Mouse (Mus musculus): ENCODE results near the gene Hdhd5. TPM values are rescaled to one million over a fixed set of nuclear protein-coding genes. Genes with fewer than 3 reads are reported as not detected.

Hdhd5 gene
- polyA plus RNA-seq, 1 experiment from 2014 or later, result 15.2 TPM

GRCm38 (mm10) chr6:120541386-120541785 lies 10.3 kb upstream of the Hdhd5 start:
- Histone ChIP-seq H3K4me1 (ENCODE audit: control insufficient read depth, insufficient read depth, low read length) (no peaks in the 10 kb centered on the region), H3K27ac (ENCODE audit: low read depth, low read length) (no peak overlapping the region), H3K36me3 (ENCODE audit: control insufficient read depth, insufficient read depth, low read length) (no peaks in the 10 kb centered on the region), H3K9ac (ENCODE audit: low read depth, low read length) (no peak overlapping the region), H3K27me3 (ENCODE audit: control insufficient read depth, insufficient read depth, low read length) (no peaks in the 10 kb centered on the region), H3K4me3 (ENCODE audit: low read length) (no peak overlapping the region), H3K9me3 (ENCODE audit: control insufficient read depth, low read length) (no peaks in the 10 kb centered on the region), H3K4me2 (replicated peaks; ENCODE audit: low read depth, low read length) (no peak overlapping the region)
- WGBS, result 27% methylated on average over 2 of the region's 2 CpGs
- no peak for ATAC-seq (ENCODE audit: low FRiP score, low TSS enrichment)

GRCm38 (mm10) chr6:120539781-120540231 lies 8.7 kb upstream of the Hdhd5 start:
- Histone ChIP-seq H3K4me3 (ENCODE audit: low read length) (no peak overlapping the region), H3K27me3 (ENCODE audit: control insufficient read depth, insufficient read depth, low read length) (no peaks in the 10 kb centered on the region), H3K9ac (ENCODE audit: low read depth, low read length) (no peak overlapping the region), H3K9me3 (ENCODE audit: control insufficient read depth, low read length) (no peaks in the 10 kb centered on the region), H3K27ac (ENCODE audit: low read depth, low read length) (no peak overlapping the region), H3K36me3 (ENCODE audit: control insufficient read depth, insufficient read depth, low read length) (no peaks in the 10 kb centered on the region), H3K4me1 (ENCODE audit: control insufficient read depth, insufficient read depth, low read length) (no peaks in the 10 kb centered on the region), H3K4me2 (replicated peaks; ENCODE audit: low read depth, low read length) (no peak overlapping the region)
- WGBS, result 27% methylated on average over 10 of the region's 10 CpGs
- ATAC-seq (ENCODE audit: low FRiP score, low TSS enrichment), result peak; percentile 7; the same call in 1 of the 2 replicates

GRCm38 (mm10) chr6:120539132-120539759 lies 8.1 kb upstream of the Hdhd5 start:
- Histone ChIP-seq H3K27ac (ENCODE audit: low read depth, low read length) (peak overlapping the region; percentile 8; the same call in 1 of the 2 replicates), H3K4me1 (ENCODE audit: control insufficient read depth, insufficient read depth, low read length) (no peaks in the 10 kb centered on the region), H3K36me3 (ENCODE audit: control insufficient read depth, insufficient read depth, low read length) (no peaks in the 10 kb centered on the region), H3K4me2 (replicated peaks; ENCODE audit: low read depth, low read length) (peak overlapping the region; percentile 58), H3K4me3 (ENCODE audit: low read length) (peak overlapping the region; percentile 28), H3K27me3 (ENCODE audit: control insufficient read depth, insufficient read depth, low read length) (no peaks in the 10 kb centered on the region), H3K9me3 (ENCODE audit: control insufficient read depth, low read length) (no peaks in the 10 kb centered on the region), H3K9ac (ENCODE audit: low read depth, low read length) (peak overlapping the region; percentile 46; the same call in 1 of the 2 replicates)
- WGBS, result 2% methylated on average over 16 of the region's 16 CpGs
- peak; percentile 94 for ATAC-seq (ENCODE audit: low FRiP score, low TSS enrichment)

- no peaks in the 10 kb centered on the region for H3K4me1 ChIP-seq (ENCODE audit: control insufficient read depth, insufficient read depth, low read length)
- H3K9me3 ChIP-seq (ENCODE audit: control insufficient read depth, low read length), result no peaks in the 10 kb centered on the region
- no peaks in the 10 kb centered on the region for H3K27me3 ChIP-seq (ENCODE audit: control insufficient read depth, insufficient read depth, low read length)
- 78% methylated on average over 2 of the region's 2 CpGs for WGBS
- H3K27ac ChIP-seq (ENCODE audit: low read depth, low read length), result no peak overlapping the region
- H3K4me3 ChIP-seq (ENCODE audit: low read length), result no peak overlapping the region
- no peak overlapping the region for H3K4me2 ChIP-seq (replicated peaks; ENCODE audit: low read depth, low read length)
- no peak for ATAC-seq (ENCODE audit: low FRiP score, low TSS enrichment)
- no peaks in the 10 kb centered on the region for H3K36me3 ChIP-seq (ENCODE audit: control insufficient read depth, insufficient read depth, low read length)
- H3K9ac ChIP-seq (ENCODE audit: low read depth, low read length), result no peak overlapping the region
These were observed 5.2 kb upstream of the Hdhd5 start for GRCm38 (mm10) chr6:120536337-120536736.

- Histone ChIP-seq H3K27me3 (ENCODE audit: control insufficient read depth, insufficient read depth, low read length) (no peaks in the 10 kb centered on the region), H3K9me3 (ENCODE audit: control insufficient read depth, low read length) (no peaks in the 10 kb centered on the region), H3K4me2 (replicated peaks; ENCODE audit: low read depth, low read length) (no peak overlapping the region), H3K4me3 (ENCODE audit: low read length) (no peak overlapping the region), H3K36me3 (ENCODE audit: control insufficient read depth, insufficient read depth, low read length) (no peaks in the 10 kb centered on the region), H3K9ac (ENCODE audit: low read depth, low read length) (no peak overlapping the region), H3K27ac (ENCODE audit: low read depth, low read length) (no peak overlapping the region), H3K4me1 (ENCODE audit: control insufficient read depth, insufficient read depth, low read length) (peaks cover 9% of the 10 kb centered on the region; the same call in 1 of the 2 replicates)
- ATAC-seq (ENCODE audit: low FRiP score, low TSS enrichment), result no peak
- WGBS, result 74% methylated on average over 1 of the region's 1 CpGs
These were observed 1.5 kb upstream of the Hdhd5 start for GRCm38 (mm10) chr6:120532594-120532993.

- Histone ChIP-seq H3K27me3 (ENCODE audit: control insufficient read depth, insufficient read depth, low read length) (no peaks in the 10 kb centered on the region), H3K36me3 (ENCODE audit: control insufficient read depth, insufficient read depth, low read length) (no peaks in the 10 kb centered on the region), H3K4me1 (ENCODE audit: control insufficient read depth, insufficient read depth, low read length) (peaks cover 9% of the 10 kb centered on the region; the same call in 1 of the 2 replicates), H3K4me3 (ENCODE audit: low read length) (no peak overlapping the region), H3K27ac (ENCODE audit: low read depth, low read length) (no peak overlapping the region), H3K9me3 (ENCODE audit: control insufficient read depth, low read length) (no peaks in the 10 kb centered on the region), H3K4me2 (replicated peaks; ENCODE audit: low read depth, low read length) (no peak overlapping the region), H3K9ac (ENCODE audit: low read depth, low read length) (no peak overlapping the region)
- no peak for ATAC-seq (ENCODE audit: low FRiP score, low TSS enrichment)
- WGBS, result 60% methylated on average over 4 of the region's 4 CpGs
These were observed 2.0 kb downstream of the Hdhd5 start for GRCm38 (mm10) chr6:120529123-120529522.

GRCm38 (mm10) chr6:120524796-120525195 lies 6.3 kb downstream of the Hdhd5 start:
- Histone ChIP-seq H3K9ac (ENCODE audit: low read depth, low read length) (no peak overlapping the region), H3K4me3 (ENCODE audit: low read length) (no peak overlapping the region), H3K4me2 (replicated peaks; ENCODE audit: low read depth, low read length) (no peak overlapping the region), H3K4me1 (ENCODE audit: control insufficient read depth, insufficient read depth, low read length) (peaks cover 4% of the 10 kb centered on the region; the same call in 1 of the 2 replicates), H3K27ac (ENCODE audit: low read depth, low read length) (no peak overlapping the region), H3K36me3 (ENCODE audit: control insufficient read depth, insufficient read depth, low read length) (peaks cover 18% of the 10 kb centered on the region; the same call in 1 of the 2 replicates), H3K9me3 (ENCODE audit: control insufficient read depth, low read length) (no peaks in the 10 kb centered on the region), H3K27me3 (ENCODE audit: control insufficient read depth, insufficient read depth, low read length) (no peaks in the 10 kb centered on the region)
- no peak for ATAC-seq (ENCODE audit: low FRiP score, low TSS enrichment)
- 84% methylated on average over 5 of the region's 5 CpGs for WGBS

GRCm38 (mm10) chr6:120519647-120520046 lies 11.5 kb downstream of the Hdhd5 start:
- Histone ChIP-seq H3K4me1 (ENCODE audit: control insufficient read depth, insufficient read depth, low read length) (no peaks in the 10 kb centered on the region), H3K9me3 (ENCODE audit: control insufficient read depth, low read length) (no peaks in the 10 kb centered on the region), H3K36me3 (ENCODE audit: control insufficient read depth, insufficient read depth, low read length) (peaks cover 23% of the 10 kb centered on the region; the same call in 1 of the 2 replicates), H3K4me2 (replicated peaks; ENCODE audit: low read depth, low read length) (no peak overlapping the region), H3K27ac (ENCODE audit: low read depth, low read length) (no peak overlapping the region), H3K9ac (ENCODE audit: low read depth, low read length) (no peak overlapping the region), H3K4me3 (ENCODE audit: low read length) (no peak overlapping the region), H3K27me3 (ENCODE audit: control insufficient read depth, insufficient read depth, low read length) (no peaks in the 10 kb centered on the region)
- WGBS, result 88% methylated on average over 5 of the region's 5 CpGs
- no peak for ATAC-seq (ENCODE audit: low FRiP score, low TSS enrichment)

- Histone ChIP-seq H3K9ac (ENCODE audit: low read depth, low read length) (no peak overlapping the region), H3K9me3 (ENCODE audit: control insufficient read depth, low read length) (no peaks in the 10 kb centered on the region), H3K27ac (ENCODE audit: low read depth, low read length) (no peak overlapping the region), H3K4me3 (ENCODE audit: low read length) (no peak overlapping the region), H3K36me3 (ENCODE audit: control insufficient read depth, insufficient read depth, low read length) (peaks cover 33% of the 10 kb centered on the region; the same call in 1 of the 2 replicates), H3K4me1 (ENCODE audit: control insufficient read depth, insufficient read depth, low read length) (no peaks in the 10 kb centered on the region), H3K4me2 (replicated peaks; ENCODE audit: low read depth, low read length) (no peak overlapping the region), H3K27me3 (ENCODE audit: control insufficient read depth, insufficient read depth, low read length) (no peaks in the 10 kb centered on the region)
- WGBS, result 88% methylated on average over 5 of the region's 5 CpGs
- no peak for ATAC-seq (ENCODE audit: low FRiP score, low TSS enrichment)
These were observed 13.8 kb downstream of the Hdhd5 start for GRCm38 (mm10) chr6:120517311-120517710.

Measured in kidney, embryonic 14.5 days (tissue).